Mouse (Mus musculus) heart, embryonic 14.5 days (tissue): ENCODE results near the gene Wdr46. TPM values are rescaled to one million over a fixed set of nuclear protein-coding genes. Genes with fewer than 3 reads are reported as not detected.

Source experiments
- ATAC-seq: fragments of 200-750 bp; cut with Nextera tagmentation; 2 replicates; pipeline ENCODE4 v1.8.0; 2017; ENCODE audit warnings: low read depth, moderate TSS enrichment; ENCODE audit not compliant: insufficient number of reproducible peaks, insufficient read depth, low FRiP score
- H3K27ac ChIP-seq, 2 experiments: fragments of 200-500 bp in 1 of 2; fragments of 300-500 bp in 1 of 2; sonication (generic) in 1 of 2; replicated peaks in 1 of 2; 2 replicates each; pipeline ENCODE4 v1.5.1; 2012 to 2014; ENCODE audit warnings: low read depth in 2 of 2, low read length in 2 of 2, control low read depth in 1 of 2, mild to moderate bottlenecking in 1 of 2, mixed read lengths in 1 of 2; ENCODE audit not compliant: control insufficient read depth in 1 of 2, insufficient read depth in 1 of 2
- H3K27me3 ChIP-seq: fragments of 300-500 bp; sonication (generic); 2 replicates; pipeline ENCODE4 v1.6.1; 2014; ENCODE audit warnings: mild to moderate bottlenecking, low read length, control low read depth; ENCODE audit not compliant: control insufficient read depth, insufficient read depth
- H3K36me3 ChIP-seq: fragments of 300-500 bp; sonication (generic); 2 replicates; pipeline ENCODE4 v1.6.1; 2014; ENCODE audit warnings: mild to moderate bottlenecking, control low read depth, low read length, mixed read lengths; ENCODE audit not compliant: control insufficient read depth, insufficient read depth
- H3K4me1 ChIP-seq, 2 experiments: fragments of 200-500 bp in 1 of 2; fragments of 300-500 bp in 1 of 2; sonication (generic) in 1 of 2; 2 replicates each; pipeline ENCODE4 v1.6.1; 2012 to 2014; ENCODE audit warnings: low read length in 2 of 2, control low read depth in 1 of 2, mixed read lengths in 1 of 2; ENCODE audit not compliant: control insufficient read depth in 2 of 2, insufficient read depth in 2 of 2
- H3K4me2 ChIP-seq: fragments of 300-500 bp; sonication (generic); 2 replicates; pipeline ENCODE4 v1.6.1; 2014; ENCODE audit warnings: mild to moderate bottlenecking, low read length
- H3K4me3 ChIP-seq, 2 experiments: fragments of 200-500 bp in 1 of 2; fragments of 300-500 bp in 1 of 2; sonication (generic) in 1 of 2; 2 replicates each; pipeline ENCODE4 v1.5.1; 2012 to 2014; ENCODE audit warnings: low read length in 2 of 2, mild to moderate bottlenecking in 2 of 2, control low read depth in 1 of 2, low read depth in 1 of 2, moderate library complexity in 1 of 2; ENCODE audit not compliant: control insufficient read depth in 1 of 2, insufficient read depth in 1 of 2
- H3K9ac ChIP-seq: fragments of 300-500 bp; sonication (generic); 2 replicates; pipeline ENCODE4 v1.6.1; 2014; ENCODE audit warnings: mild to moderate bottlenecking, low read length
- H3K9me3 ChIP-seq: fragments of 300-500 bp; sonication (generic); 2 replicates; pipeline ENCODE4 v1.6.1; 2016; ENCODE audit warnings: low read length, control low read depth; ENCODE audit not compliant: control insufficient read depth
- WGBS: fragments of 180-500 bp; shearing (Covaris S2); extraction: QIAGEN DNeasy Blood & Tissue Kit; methylation state at CpG from one replicate; pipeline ENCODE4 v1.1.7; 2014; 5-methylcytosine and 5-hydroxymethylcytosine counted together
- polyA plus RNA-seq: library from polyadenylated mRNA; unstranded; fragments of >200 nt; fragmentation: Nextera tagmentation; extraction: Ambion mirVana; gene quantifications from 2 replicates; pipeline ENCODE4 v1.2.1, GENCODE M21; 2014

The Wdr46 gene
- polyA plus RNA-seq, 1 experiment from 2014 or later = 15.5 TPM

DNA sequence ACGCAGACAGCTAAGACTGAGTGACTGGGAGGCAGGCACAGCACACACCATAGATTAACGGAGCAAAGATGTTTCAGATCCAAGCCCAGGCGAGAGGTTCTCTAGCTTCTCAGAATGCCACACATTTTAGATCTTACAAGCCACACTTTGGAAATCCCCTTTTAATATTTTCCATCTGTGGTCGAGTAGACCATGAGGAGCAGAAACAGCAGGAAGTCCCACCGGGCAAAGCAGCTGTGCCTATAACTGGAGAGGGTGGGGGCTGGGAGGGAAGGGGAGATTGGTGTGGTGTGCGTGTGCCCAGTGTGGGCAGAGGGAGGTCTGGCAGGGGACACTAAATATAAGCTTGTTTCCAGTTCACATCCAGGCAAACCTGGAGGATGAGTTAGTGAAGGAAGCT is 17.0 kb downstream of the Wdr46 start:
- H3K36me3 ChIP-seq = peaks cover 69% of the 10 kb centered on the region
- H3K4me2 ChIP-seq = no peak overlapping the region
- peaks cover 5 to 28% of the 10 kb centered on the region in 2 experiments for H3K4me1 ChIP-seq
- no peak for ATAC-seq
- no peak overlapping the region for H3K27ac ChIP-seq
- no peaks in the 10 kb centered on the region for H3K9me3 ChIP-seq
- no peak overlapping the region for H3K9ac ChIP-seq
- no peak overlapping the region for H3K4me3 ChIP-seq
- WGBS = 91% methylated on average over 6 of the region's 6 CpGs
- no peaks in the 10 kb centered on the region for H3K27me3 ChIP-seq

DNA sequence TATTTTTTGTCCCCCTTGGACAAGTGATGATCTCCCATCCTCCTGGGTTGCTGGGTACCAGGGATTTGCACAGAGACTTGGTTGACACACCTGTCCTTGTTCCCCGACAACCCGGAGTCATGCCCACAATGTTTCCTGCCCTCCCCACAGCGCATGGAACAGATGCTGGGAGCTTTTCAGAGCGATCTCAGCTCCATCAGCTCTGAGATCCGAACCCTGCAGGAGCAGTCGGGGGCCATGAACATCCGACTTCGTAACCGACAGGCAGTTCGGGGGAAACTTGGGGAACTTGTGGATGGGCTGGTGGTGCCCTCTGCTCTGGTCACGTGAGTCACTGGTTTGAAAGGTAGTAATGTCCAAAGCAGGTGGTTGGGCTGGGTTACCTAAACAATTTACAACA is 18.0 kb downstream of the Wdr46 start:
- Histone ChIP-seq H3K27me3 (no peaks in the 10 kb centered on the region), H3K4me2 (no peak overlapping the region), H3K36me3 (peaks cover 69% of the 10 kb centered on the region), H3K9me3 (no peaks in the 10 kb centered on the region), H3K4me3 (no peak overlapping the region), H3K9ac (no peak overlapping the region), H3K4me1 (peaks cover 5 to 19% of the 10 kb centered on the region in 2 experiments), H3K27ac (no peak overlapping the region)
- 93% methylated on average over 11 of the region's 11 CpGs for WGBS
- no peak for ATAC-seq

DNA sequence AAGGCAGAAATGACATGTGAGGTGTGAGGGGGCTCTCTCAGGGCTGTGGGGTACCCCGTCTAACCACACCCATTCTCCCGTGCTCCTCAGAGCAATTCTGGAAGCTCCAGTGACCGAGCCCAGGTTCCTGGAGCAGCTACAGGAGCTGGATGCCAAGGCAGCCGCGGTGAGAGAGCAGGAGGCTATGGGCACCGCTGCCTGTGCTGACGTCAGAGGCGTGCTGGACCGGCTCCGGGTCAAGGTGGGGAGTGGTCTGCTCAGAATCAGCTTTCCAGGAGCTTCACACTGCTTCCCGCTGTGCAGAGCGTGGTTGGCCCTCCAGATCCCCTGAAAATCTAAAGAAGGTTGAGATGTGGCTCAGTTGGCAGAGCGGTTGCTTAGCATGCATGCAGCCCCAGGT is 18.7 kb downstream of the Wdr46 start:
- no peak for ATAC-seq
- Histone ChIP-seq H3K27me3 (no peaks in the 10 kb centered on the region), H3K4me1 (peaks cover 3 to 12% of the 10 kb centered on the region in 2 experiments), H3K9me3 (no peaks in the 10 kb centered on the region), H3K9ac (no peak overlapping the region), H3K4me3 (no peak overlapping the region), H3K4me2 (no peak overlapping the region), H3K36me3 (peaks cover 64% of the 10 kb centered on the region), H3K27ac (no peak overlapping the region)
- WGBS = 93% methylated on average over 13 of the region's 13 CpGs

DNA sequence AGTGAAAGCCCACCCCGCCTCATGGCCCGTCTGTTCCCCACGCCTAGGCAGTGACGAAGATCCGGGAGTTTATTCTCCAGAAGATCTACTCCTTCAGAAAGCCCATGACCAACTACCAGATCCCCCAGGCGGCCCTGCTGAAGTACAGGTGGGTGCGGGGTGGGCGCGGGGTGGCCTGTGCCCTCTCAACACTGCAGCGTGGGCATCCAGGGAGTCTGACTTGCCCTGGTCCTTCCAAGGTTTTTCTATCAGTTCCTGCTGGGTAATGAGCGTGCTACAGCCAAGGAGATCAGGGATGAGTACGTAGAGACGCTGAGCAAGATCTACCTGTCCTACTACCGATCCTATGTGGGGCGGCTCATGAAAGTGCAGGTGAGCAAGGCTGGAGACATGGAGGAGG is 19.5 kb downstream of the Wdr46 start:
- Histone ChIP-seq H3K36me3 (peaks cover 64% of the 10 kb centered on the region), H3K4me3 (no peak overlapping the region), H3K27me3 (no peaks in the 10 kb centered on the region), H3K9me3 (no peaks in the 10 kb centered on the region), H3K9ac (no peak overlapping the region), H3K4me1 (peaks cover 0 to 6% of the 10 kb centered on the region in 2 experiments; a peak in 1 of 4 replicates), H3K4me2 (no peak overlapping the region), H3K27ac (no peak overlapping the region)
- WGBS = 92% methylated on average over 15 of the region's 15 CpGs
- no peak for ATAC-seq

DNA sequence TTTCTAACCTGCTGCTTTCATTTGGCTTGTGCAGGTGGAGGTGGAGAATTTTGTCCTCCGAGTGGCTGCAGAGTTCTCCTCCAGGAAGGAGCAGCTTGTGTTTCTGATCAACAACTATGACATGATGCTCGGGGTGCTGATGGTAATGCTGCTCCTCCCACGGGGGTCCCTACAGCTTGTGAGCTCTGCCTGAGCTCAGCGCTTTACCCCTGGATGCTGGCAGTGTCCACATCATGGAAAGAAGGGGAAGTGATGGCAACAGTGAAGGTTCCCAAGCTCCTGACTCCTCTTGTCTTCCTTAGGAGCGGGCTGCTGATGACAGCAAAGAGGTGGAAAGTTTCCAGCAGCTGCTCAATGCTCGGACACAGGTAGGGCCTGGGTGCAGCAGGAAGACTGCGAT is 22.4 kb downstream of the Wdr46 start:
- WGBS = 91% methylated on average over 7 of the region's 7 CpGs
- ATAC-seq = no peak

DNA sequence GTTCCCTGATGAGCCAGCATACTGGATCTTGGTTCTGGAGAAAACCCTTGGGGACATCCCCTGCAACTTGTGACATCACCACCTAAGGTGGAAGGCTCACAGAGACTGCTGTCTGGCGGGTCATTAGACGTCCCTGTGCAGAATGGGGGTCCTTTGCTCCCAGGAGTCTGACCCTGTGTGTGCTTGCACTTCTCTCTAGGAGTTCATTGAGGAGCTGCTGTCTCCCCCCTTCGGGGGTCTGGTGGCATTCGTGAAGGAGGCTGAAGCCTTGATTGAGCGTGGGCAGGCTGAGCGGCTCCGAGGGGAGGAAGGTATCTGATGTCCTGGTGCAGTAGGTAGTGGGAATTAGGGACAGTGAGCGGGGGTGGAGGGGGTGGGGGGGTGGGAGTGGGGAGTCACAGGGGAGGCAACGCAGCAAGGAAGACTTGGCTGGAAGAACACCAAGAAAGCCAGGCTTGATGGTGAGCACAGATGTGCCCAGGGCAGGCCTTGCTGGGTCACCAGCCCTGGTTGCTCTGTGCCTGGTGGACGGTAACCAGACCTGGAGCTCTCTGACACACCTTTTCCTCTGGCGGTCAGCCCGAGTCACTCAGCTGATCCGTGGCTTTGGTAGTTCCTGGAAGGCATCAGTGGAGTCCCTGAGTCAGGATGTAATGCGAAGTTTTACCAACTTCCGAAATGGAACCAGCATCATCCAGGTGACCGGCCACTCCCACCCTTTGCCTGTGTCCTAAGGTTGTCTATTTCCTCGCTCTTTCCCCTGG is 24.8 kb downstream of the Wdr46 start:
- no peak for ATAC-seq

More for the DNA sequence above, 22.4 kb downstream of the Wdr46 start:
- Histone ChIP-seq H3K4me2 (no peak overlapping the region), H3K4me3 (no peak overlapping the region), H3K4me1 (no peaks in the 10 kb centered on the region), H3K27me3 (no peaks in the 10 kb centered on the region), H3K27ac (no peak overlapping the region), H3K36me3 (peaks cover 76% of the 10 kb centered on the region), H3K9ac (no peak overlapping the region), H3K9me3 (no peaks in the 10 kb centered on the region)

DNA sequence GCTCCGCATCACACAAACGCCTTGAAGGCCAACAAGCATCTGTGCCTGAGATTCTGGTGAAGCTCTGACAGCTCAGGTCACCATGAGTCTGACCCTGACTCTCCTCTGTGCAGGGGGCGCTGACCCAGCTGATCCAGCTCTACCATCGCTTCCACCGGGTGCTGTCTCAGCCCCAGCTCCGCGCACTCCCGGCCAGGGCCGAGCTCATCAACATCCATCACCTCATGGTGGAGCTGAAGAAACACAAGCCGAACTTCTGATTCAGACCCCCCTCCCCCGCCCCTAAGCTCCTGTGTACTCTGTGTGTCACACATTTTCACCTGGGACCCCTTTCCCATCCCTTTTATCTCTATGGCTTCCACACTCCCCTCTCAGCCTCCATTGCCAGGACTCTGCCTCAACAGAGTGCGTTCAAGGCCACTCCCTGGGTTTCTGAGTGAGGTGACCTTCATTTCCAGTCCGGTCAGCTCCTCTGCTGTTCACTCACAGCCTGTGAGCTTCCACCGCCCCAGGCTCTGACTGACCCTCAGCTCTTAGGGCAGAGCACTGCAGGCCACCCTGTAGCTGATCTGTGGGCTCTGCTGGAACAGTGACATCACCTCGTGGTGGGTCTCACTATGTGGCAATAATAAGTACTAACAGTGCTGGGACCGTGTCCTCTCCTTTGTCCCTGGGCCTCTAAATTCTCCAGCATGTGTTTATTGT is 25.5 kb downstream of the Wdr46 start:
- Histone ChIP-seq H3K4me2 (no peak overlapping the region), H3K27ac (no peak overlapping the region), H3K36me3 (peaks cover 45% of the 10 kb centered on the region), H3K9me3 (0 out of 2 replicates have a peak, but pooled peaks cover 6% of the 10 kb centered on the region), H3K9ac (no peak overlapping the region), H3K4me3 (no peak overlapping the region), H3K4me1 (no peaks in the 10 kb centered on the region), H3K27me3 (no peaks in the 10 kb centered on the region)
- no peak for ATAC-seq
- WGBS = 82% methylated on average over 16 of the region's 16 CpGs

More for the DNA sequence above, 24.8 kb downstream of the Wdr46 start:
- Histone ChIP-seq H3K4me1 (no peaks in the 10 kb centered on the region), H3K36me3 (peaks cover 53% of the 10 kb centered on the region), H3K4me3 (no peak overlapping the region), H3K9me3 (0 out of 2 replicates have a peak, but pooled peaks cover 4% of the 10 kb centered on the region), H3K4me2 (no peak overlapping the region), H3K27me3 (no peaks in the 10 kb centered on the region), H3K9ac (no peak overlapping the region), H3K27ac (no peak overlapping the region)
- WGBS = 85% methylated on average over 17 of the region's 17 CpGs
